Mouse (Mus musculus): ENCODE data around the gene Bspry. TPM values are rescaled to one million over a fixed set of nuclear protein-coding genes. Genes with fewer than 3 reads are reported as not detected.
A peak's percentile ranks its signal among the peaks of the same experiment; 100 is the strongest.

Gene Bspry
- total and polyA plus RNA-seq, 2 experiments from 2014 or later = 0.84 to 1.5 TPM

- 52% methylated on average over 13 of the region's 13 CpGs for WGBS
- ATAC-seq (ENCODE audit: low FRiP score) = no peak
- Histone ChIP-seq H3K27ac (ENCODE audit: low read depth, low read length) (no peak overlapping the region), H3K36me3 (ENCODE audit: insufficient read depth, low read length) (no peaks in the 10 kb centered on the region), H3K27me3 (ENCODE audit: insufficient read depth, low read length) (no peaks in the 10 kb centered on the region), H3K9ac (replicated peaks; ENCODE audit: low read length, poor library complexity, severe bottlenecking) (peak overlapping the region; percentile 72), H3K9me3 (ENCODE audit: low read length) (no peaks in the 10 kb centered on the region), H3K4me3 (ENCODE audit: low read depth, low read length) (peak overlapping the region; percentile 81), H3K4me2 (ENCODE audit: low read depth, low read length, poor library complexity, severe bottlenecking) (peak overlapping the region; percentile 66), H3K4me1 (ENCODE audit: insufficient read depth, low read length) (peaks cover 11% of the 10 kb centered on the region)
- no peak for TF ChIP-seq CTCF (IDR thresholded peaks at IDR 0.05)
- DNase-seq (ENCODE audit: low spot score) = no peak
Measured at GRCm38 (mm10) chr4:62518416-62519121, 38.7 kb downstream of the Bspry start.

DNA sequence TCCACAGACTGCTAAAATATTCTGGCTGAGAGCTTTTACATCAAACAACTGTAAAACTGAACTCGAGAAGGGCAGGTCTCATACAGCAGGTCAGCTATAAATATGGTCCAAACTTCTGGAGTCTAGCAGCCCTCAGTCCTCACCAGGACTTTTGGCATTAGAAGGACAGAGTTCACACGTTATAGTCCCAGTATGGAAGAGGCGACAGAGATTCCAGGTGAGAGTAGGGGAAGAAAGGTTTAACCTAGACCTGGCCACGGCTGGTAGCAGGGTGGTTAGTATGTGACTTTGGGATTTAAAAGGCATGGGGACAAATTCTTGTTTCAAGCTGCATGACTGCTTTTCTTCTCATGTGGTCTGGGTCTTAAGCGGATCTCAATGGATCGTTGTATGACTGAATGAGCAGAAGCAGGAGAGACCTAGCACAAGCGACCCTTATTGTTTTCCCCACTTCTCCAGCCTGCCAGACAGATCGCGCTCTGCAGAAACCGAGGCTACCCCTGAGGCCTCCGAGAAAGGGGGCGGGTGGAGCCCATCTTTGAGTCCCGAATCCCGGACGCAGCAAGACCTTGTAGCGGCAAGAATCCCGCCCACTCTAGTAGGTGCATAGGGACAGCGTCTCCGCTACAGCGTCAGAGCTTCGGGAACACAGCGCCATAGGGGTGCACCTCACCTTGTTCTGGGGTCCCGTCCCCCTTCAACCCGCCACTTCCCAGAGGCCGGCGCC is 39.4 kb downstream of the Bspry start:
- H3K9me3 ChIP-seq (ENCODE audit: low read length) = no peaks in the 10 kb centered on the region
- H3K4me1 ChIP-seq (ENCODE audit: insufficient read depth, low read length) = peaks cover 11% of the 10 kb centered on the region
- TF ChIP-seq CTCF (IDR thresholded peaks at IDR 0.05) = no peak
- H3K4me2 ChIP-seq (ENCODE audit: low read depth, low read length, poor library complexity, severe bottlenecking) = peak overlapping the region; percentile 66
- no peaks in the 10 kb centered on the region for H3K36me3 ChIP-seq (ENCODE audit: insufficient read depth, low read length)
- peak; percentile 78 for ATAC-seq (ENCODE audit: low FRiP score)
- WGBS = 1% methylated on average over 26 of the region's 26 CpGs
- peak overlapping the region; percentile 74 for H3K27ac ChIP-seq (ENCODE audit: low read depth, low read length)
- peak overlapping the region; percentile 72 for H3K9ac ChIP-seq (replicated peaks; ENCODE audit: low read length, poor library complexity, severe bottlenecking)
- DNase-seq (ENCODE audit: low spot score) = no peak
- no peaks in the 10 kb centered on the region for H3K27me3 ChIP-seq (ENCODE audit: insufficient read depth, low read length)
- peak overlapping the region; percentile 81 for H3K4me3 ChIP-seq (ENCODE audit: low read depth, low read length)

DNA sequence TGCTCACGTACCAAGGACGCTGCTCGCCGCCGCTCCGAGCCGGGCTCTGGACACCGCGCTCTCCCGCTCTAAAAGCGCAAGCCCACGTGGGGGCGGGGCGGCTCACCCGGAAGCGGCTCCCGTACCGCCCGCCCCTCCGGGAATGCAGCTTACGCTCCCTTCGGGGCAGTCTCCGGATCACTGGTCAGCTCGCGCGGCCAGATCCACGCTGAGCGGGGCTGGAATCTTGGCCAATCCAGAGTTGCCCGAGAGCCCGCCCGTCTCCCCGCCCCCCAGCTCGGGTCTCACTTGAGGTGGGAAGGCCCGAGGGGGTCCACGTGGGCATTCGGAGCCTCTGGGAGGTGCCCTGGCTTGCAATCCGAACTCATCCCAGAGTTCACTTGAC is 40.0 kb downstream of the Bspry start, which contains the start of gene Alad:
Gene Alad (minus strand): TSS at position 70 of the 385 bp plus-strand sequence.
- H3K4me2 ChIP-seq (ENCODE audit: low read depth, low read length, poor library complexity, severe bottlenecking) = peak within 1 kb of the TSS; percentile 66
- H3K27ac ChIP-seq (ENCODE audit: low read depth, low read length) = peak within 1 kb of the TSS; percentile 74
- H3K36me3 ChIP-seq (ENCODE audit: insufficient read depth, low read length) = no peaks in the 10 kb centered on the region
- WGBS = under 1% methylated on average over 36 of the region's 37 CpGs
- peak within 1 kb of the TSS; percentile 72 for H3K9ac ChIP-seq (replicated peaks; ENCODE audit: low read length, poor library complexity, severe bottlenecking)
- H3K4me1 ChIP-seq (ENCODE audit: insufficient read depth, low read length) = peaks cover 11% of the 10 kb centered on the region
- TF ChIP-seq CTCF (IDR thresholded peaks at IDR 0.05) = no peak
- DNase-seq (ENCODE audit: low spot score) = peak; percentile 84
- no peaks in the 10 kb centered on the region for H3K9me3 ChIP-seq (ENCODE audit: low read length)
- peak within 1 kb of the TSS; percentile 81 for H3K4me3 ChIP-seq (ENCODE audit: low read depth, low read length)
- no peaks in the 10 kb centered on the region for H3K27me3 ChIP-seq (ENCODE audit: insufficient read depth, low read length)
- ATAC-seq (ENCODE audit: low FRiP score) = peak; percentile 66

DNA sequence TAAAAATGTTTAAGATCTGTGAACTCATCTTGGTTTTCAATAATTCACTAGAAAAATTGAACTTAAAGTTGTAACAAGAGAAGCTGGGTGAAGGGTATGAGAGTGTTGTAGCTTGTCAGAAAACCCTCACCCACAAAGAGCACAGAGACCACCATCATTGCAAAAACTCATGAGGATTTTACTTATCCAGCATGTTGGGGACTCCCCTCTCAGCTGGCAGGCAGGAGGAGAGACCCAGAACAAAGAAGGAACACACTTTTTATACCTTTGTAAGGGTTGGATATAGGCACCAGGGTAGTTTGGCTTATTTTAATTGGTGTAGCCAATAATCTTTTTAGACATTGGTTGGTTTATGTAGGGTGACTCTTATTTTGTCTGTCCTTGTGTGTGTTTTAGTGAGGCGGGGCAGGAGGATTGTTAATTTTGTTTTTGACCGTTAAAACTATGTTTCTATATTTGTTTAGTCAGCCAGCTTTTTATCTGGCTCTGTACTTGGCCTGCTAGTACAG is 41.1 kb downstream of the Bspry start:
- WGBS = 90% methylated on average over 2 of the region's 2 CpGs
- Histone ChIP-seq H3K9me3 (ENCODE audit: low read length) (no peaks in the 10 kb centered on the region), H3K27ac (ENCODE audit: low read depth, low read length) (no peak overlapping the region), H3K36me3 (ENCODE audit: insufficient read depth, low read length) (no peaks in the 10 kb centered on the region), H3K9ac (replicated peaks; ENCODE audit: low read length, poor library complexity, severe bottlenecking) (no peak overlapping the region), H3K27me3 (ENCODE audit: insufficient read depth, low read length) (no peaks in the 10 kb centered on the region), H3K4me2 (ENCODE audit: low read depth, low read length, poor library complexity, severe bottlenecking) (no peak overlapping the region), H3K4me3 (ENCODE audit: low read depth, low read length) (no peak overlapping the region), H3K4me1 (ENCODE audit: insufficient read depth, low read length) (peaks cover 11% of the 10 kb centered on the region)
- no peak for TF ChIP-seq CTCF (IDR thresholded peaks at IDR 0.05)
- ATAC-seq (ENCODE audit: low FRiP score) (no peak), DNase-seq (ENCODE audit: low spot score) (no peak)

- peak; percentile 98 for ATAC-seq (ENCODE audit: low FRiP score)
- Histone ChIP-seq H3K27me3 (ENCODE audit: insufficient read depth, low read length) (no peaks in the 10 kb centered on the region), H3K36me3 (ENCODE audit: insufficient read depth, low read length) (no peaks in the 10 kb centered on the region), H3K27ac (ENCODE audit: low read depth, low read length) (peak within 1 kb of the TSS; percentile 91), H3K4me3 (ENCODE audit: low read depth, low read length) (peak within 1 kb of the TSS; percentile 59), H3K9ac (replicated peaks; ENCODE audit: low read length, poor library complexity, severe bottlenecking) (peak within 1 kb of the TSS; percentile 66), H3K4me1 (ENCODE audit: insufficient read depth, low read length) (no peaks in the 10 kb centered on the region), H3K9me3 (ENCODE audit: low read length) (no peaks in the 10 kb centered on the region), H3K4me2 (ENCODE audit: low read depth, low read length, poor library complexity, severe bottlenecking) (peak within 1 kb of the TSS; percentile 67)
- WGBS = under 1% methylated on average over 59 of the region's 59 CpGs
- DNase-seq (ENCODE audit: low spot score) = peak; percentile 99
- no peak for TF ChIP-seq CTCF (IDR thresholded peaks at IDR 0.05)
Measured at GRCm38 (mm10) chr4:62524651-62525488, 45.0 kb downstream of the Bspry start, which contains the start of the genes Pole3 and 4933430I17Rik. TSS of gene Pole3 (minus strand) at chr4:62525068. TSS of gene 4933430I17Rik (plus strand) at chr4:62525369.

All from midbrain, postnatal 0 days (tissue).